Mouse (Mus musculus) gastrocnemius, adult 2 months (tissue): ENCODE results near the gene Marc1. TPM values are rescaled to one million over a fixed set of nuclear protein-coding genes. Genes with fewer than 3 reads are reported as not detected.

Experiments used
- DNase-seq: peaks from one replicate; pipeline ENCODE4 v3.0.0; 2022
- H3K27ac ChIP-seq: fragments of 200-600 bp; 2 replicates; pipeline ENCODE4 v1.8.1; 2022; ENCODE audit warnings: mild to moderate bottlenecking
- H3K4me3 ChIP-seq: fragments of 200-600 bp; 2 replicates; pipeline ENCODE4 v1.8.1; 2022; ENCODE audit warnings: mild to moderate bottlenecking, moderate library complexity
- CTCF ChIP-seq: fragments of 200-600 bp; IDR thresholded peaks from 2 replicates; pipeline ENCODE4 v1.8.1; 2022; ENCODE audit warnings: antibody characterized with exemption, mild to moderate bottlenecking, moderate library complexity
- intact Hi-C: fragments of 180-260 bp; cut with DNase I; formaldehyde crosslinking; loops from one replicate; pipeline ENCODE4 v1.15.1; 2025
- total RNA-seq, 2 experiments: library from RNA; stranded (reverse); gene quantifications; 2 replicates each; pipeline ENCODE4 v1.2.3; 2021

Marc1 gene
- total RNA-seq, 2 experiments from 2014 or later, result not detected

DNA sequence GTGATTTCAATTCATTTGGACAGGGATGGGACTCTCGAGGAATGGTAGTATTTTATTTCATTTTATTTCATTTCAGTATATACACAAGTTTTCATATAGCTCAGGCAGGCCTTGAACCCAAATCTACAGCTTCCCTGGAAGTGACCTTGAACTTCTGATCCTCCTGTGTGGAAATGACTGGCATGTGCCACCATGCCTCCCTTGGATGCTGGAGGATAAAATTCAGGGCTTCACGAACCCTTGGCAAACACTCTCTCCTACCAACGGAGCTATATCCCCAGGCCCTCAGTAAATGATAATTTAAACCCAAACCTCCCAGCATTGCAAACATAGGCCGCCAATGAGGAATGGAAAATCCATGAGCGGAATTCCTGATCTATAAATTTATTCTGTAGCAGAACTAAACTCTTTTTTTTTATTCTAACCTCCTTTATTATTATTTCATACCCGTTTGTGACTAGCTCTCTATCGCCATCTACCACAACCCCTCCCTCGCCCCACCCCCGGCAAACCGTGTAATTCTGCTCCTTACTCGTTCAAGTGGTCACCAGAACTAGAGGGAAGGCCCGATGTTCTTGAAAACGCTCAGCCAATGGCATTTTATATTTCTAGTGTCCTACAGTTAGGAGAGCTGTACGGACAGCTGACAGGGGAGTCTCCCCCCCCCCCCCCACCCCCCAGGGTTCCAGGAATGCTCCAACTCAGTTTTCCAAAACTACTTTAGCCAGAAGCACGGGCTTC lies 33.4 kb upstream of the Marc1 start:
- peak; percentile 57 for DNase-seq
- Histone ChIP-seq H3K27ac (peak overlapping the region; percentile 98), H3K4me3 (peak overlapping the region; percentile 80)
- intact Hi-C loops, result loop anchor here (2.0 kb wide), 1 partner anchor 20 kb away; no protein-coding TSS in a partner anchor
- peak; percentile 52 for TF ChIP-seq CTCF

GRCm38 (mm10) chr1:184837649-184838048 lies 26.5 kb upstream of the Marc1 start:
- DNase-seq, result no peak
- intact Hi-C loops, result no loop called here
- no peak for TF ChIP-seq CTCF
- Histone ChIP-seq H3K27ac (no peak overlapping the region), H3K4me3 (no peak overlapping the region)

DNA sequence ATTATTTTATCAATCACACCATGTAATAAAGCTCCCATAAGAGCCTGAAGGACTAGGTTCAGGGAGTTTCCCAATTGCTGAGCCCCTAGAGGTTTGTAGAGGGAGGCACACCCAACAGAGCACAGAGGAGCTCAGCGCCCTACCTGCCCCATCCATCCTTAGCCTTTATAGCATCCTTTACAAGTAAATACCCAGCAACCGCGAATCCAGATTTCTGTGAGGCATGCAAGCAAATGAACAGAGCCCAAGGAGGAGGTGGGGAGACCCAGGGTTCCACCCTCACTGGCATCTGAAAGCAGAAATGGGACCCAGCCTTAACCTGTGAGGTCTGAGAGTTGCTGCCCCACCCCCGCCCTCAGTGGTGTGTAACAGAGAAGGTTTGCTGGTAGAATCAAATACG lies 25.2 kb upstream of the Marc1 start:
- Histone ChIP-seq H3K4me3 (no peak overlapping the region), H3K27ac (no peak overlapping the region)
- TF ChIP-seq CTCF, result no peak
- no peak for DNase-seq
- intact Hi-C loops, result no loop called here

DNA sequence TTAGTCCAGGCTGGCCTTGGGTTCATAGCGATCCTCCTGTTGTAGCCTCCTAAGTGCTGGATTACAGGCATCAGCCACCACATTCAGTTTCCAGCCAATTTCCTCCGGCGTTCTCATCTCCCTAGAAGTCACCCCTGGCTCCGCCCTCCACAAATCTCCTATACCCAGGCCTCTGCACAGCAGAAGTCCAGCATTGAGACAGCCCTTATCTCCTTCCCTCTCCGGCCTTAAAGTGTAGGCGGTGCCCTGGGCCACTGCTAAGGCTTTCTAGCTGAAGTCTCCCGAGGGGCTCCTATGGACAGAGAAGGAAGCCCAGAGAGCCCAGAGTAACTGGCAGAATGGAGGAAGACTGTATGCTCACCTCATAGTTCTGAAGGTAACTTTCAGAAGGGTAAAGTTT lies 22.4 kb upstream of the Marc1 start:
- intact Hi-C loops, result no loop called here
- no peak overlapping the region for H3K27ac ChIP-seq
- DNase-seq, result no peak
- no peak for TF ChIP-seq CTCF
- H3K4me3 ChIP-seq, result no peak overlapping the region

DNA sequence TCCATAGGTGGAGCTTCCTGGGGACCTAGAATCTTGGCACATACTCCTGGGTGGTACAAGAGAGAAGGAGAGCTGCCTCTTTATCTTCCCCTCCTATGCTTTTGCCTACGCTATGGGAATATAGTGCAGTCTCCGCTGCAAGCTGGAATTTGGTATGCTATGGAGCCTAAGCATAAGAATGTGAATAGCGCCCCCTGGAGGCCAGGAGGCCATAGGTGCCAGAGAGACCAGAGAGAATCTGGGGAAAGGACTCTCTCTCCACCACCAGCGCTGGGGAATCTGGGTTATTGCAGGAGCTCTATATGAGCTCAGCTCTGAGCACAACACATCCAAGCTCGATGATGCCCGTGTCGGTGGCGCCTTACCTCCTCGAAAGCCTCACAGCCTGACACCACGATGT lies 21.1 kb upstream of the Marc1 start:
- intact Hi-C loops, result no loop called here
- no peak overlapping the region for H3K4me3 ChIP-seq
- peak; percentile 48 for TF ChIP-seq CTCF
- H3K27ac ChIP-seq, result no peak overlapping the region
- DNase-seq, result no peak

DNA sequence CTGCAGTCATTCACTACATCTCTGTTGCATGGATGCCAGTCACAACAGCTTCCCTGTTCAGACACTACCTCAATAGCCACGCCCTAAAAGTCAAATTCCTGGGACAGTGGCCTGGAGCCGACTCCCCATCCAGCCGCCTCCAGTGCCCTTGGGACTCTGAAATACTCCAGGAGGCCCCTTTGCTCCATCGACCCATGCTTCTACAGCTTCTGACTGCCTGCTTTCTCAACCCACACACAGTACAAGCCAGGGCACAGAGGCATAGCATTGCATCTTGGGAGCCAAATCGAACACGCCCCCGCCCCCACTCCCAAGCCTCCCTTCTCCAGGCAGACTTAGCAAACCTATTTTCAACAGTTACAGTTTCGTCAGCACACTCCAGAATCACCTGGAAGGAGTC lies 18.8 kb upstream of the Marc1 start:
- intact Hi-C loops, result no loop called here
- no peak for TF ChIP-seq CTCF
- no peak overlapping the region for H3K27ac ChIP-seq
- H3K4me3 ChIP-seq, result no peak overlapping the region
- no peak for DNase-seq

DNA sequence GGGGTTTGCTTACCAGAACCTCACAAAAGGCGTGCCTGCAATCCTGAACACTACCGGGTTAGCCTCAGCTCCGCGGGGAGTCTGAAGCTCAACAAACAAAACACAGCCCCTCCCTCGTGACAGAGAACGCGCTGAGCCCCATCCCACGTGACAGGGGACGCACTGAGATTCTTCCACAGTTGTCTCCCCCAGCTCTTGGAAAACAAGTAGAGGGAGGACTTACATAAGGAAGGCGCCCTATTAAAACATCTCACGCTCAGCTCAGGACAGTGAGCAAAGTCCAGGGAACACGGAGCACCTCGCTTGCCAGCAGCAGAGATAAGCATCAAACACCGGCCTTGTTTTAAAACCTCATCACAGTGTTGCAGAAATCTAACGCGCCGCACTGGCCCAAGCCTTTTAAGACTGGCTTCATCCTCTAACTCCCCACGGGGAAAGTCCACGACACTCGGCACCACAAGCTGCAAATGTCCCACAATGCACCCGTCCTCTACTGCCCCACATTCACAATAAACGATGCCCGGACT lies 16.1 kb upstream of the Marc1 start:
- intact Hi-C loops, result no loop called here
- TF ChIP-seq CTCF, result no peak

GRCm38 (mm10) chr1:184825093-184825492 lies 14.0 kb upstream of the Marc1 start:
- peak; percentile 38 for DNase-seq

More for the DNA sequence above, 16.1 kb upstream of the Marc1 start:
- no peak for DNase-seq
- H3K27ac ChIP-seq, result no peak overlapping the region
- H3K4me3 ChIP-seq, result no peak overlapping the region

DNA sequence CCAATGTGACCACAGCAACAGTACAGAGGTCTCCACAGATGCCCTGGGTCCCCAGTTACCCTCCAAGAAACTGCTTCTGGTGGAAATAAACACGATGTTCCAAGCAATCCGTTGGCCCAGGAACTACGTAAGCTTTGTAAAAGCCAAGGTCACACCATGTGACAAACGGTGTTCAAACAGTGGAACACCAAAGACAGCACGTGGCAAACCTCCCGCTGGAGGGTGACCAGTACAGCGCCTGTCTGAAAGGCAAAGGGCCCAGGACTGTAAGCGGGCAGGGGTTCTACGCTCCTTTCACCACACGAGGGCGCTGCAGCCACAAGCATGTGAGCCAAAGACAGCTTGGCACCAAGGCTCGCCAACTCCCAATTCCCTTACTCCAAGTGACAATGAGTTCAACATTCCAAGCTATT lies 13.3 kb upstream of the Marc1 start:
- intact Hi-C loops, result loop anchor here (2.0 kb wide), 3 partner anchors 20 to 58 kb away; partner anchors contain the start of gene C130074G19Rik
- peak; percentile 93 for DNase-seq
- peak; percentile 94 for TF ChIP-seq CTCF
- H3K4me3 ChIP-seq, result peak overlapping the region; percentile 53
- peak overlapping the region; percentile 75 for H3K27ac ChIP-seq

More at GRCm38 (mm10) chr1:184825093-184825492, 14.0 kb upstream of the Marc1 start:
- peak overlapping the region; percentile 53 for H3K4me3 ChIP-seq
- intact Hi-C loops, result loop anchor here (2.0 kb wide), 3 partner anchors 20 to 58 kb away; partner anchors contain the start of gene C130074G19Rik
- peak; percentile 70 for TF ChIP-seq CTCF
- peak overlapping the region; percentile 75 for H3K27ac ChIP-seq

GRCm38 (mm10) chr1:184822678-184823077 lies 11.6 kb upstream of the Marc1 start:
- H3K4me3 ChIP-seq, result peak overlapping the region; percentile 41
- peak; percentile 50 for DNase-seq
- no peak for TF ChIP-seq CTCF
- H3K27ac ChIP-seq, result peak overlapping the region; percentile 38
- intact Hi-C loops, result no loop called here

GRCm38 (mm10) chr1:184817768-184818167 lies 6.7 kb upstream of the Marc1 start:
- no peak overlapping the region for H3K27ac ChIP-seq
- TF ChIP-seq CTCF, result peak; percentile 35; the same call in 1 of the 2 replicates
- intact Hi-C loops, result no loop called here
- no peak overlapping the region for H3K4me3 ChIP-seq
- DNase-seq, result no peak

DNA sequence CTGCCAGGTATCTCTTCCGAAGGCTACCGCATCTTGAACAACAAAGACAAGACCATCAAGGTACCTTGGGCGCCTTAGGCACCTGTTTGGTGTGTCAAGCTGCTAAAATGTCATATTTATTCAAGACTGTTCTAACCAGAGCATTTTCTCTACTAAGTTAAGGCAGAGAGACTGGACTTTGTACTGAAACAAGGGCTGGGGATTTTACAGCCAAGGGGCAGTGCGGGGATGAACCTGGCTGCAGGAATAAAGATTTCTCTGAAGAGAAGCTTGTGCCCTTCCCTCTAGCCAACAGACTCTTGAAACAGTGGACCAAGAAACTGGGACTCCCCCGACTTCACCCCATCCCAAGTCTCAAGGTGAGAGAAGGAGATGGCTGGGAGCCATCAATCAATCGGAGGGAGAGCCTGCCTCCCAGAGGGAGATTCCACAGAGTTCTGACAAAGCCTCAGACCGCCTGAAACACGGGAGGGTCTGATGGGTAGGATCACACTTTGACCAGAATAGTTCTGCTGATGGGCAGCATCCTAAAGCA lies 670 bp upstream of the Marc1 start:
- intact Hi-C loops, result no loop called here
- no peak overlapping the region for H3K4me3 ChIP-seq
- no peak for TF ChIP-seq CTCF
- DNase-seq, result no peak
- no peak overlapping the region for H3K27ac ChIP-seq

DNA sequence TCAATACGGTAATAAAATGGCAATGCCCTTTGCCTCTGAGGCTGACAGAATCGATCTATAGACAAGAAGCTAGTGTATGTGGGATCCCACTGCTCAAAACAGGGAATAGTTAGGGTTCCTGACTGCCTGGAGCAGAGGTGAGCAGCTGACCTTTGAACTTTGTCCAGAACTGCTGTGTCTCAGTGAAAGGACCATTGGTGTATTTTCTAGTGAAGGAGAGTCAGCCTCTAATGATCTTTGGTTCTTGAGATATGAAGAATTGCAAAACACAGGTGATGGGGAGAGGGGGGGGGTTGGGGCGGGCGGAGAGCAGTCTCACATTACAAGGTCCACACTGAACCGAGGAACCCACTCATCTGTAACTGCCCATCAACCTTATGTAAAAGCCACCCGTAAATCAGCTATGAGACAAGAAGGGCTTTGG lies 1.5 kb downstream of the Marc1 start:
- no peak for TF ChIP-seq CTCF
- DNase-seq, result no peak
- intact Hi-C loops, result no loop called here
- H3K4me3 ChIP-seq, result no peak overlapping the region
- H3K27ac ChIP-seq, result no peak overlapping the region
